Mouse (Mus musculus): ENCODE measurements at regions not wholly inside any gene's neighbourhood (a gene's known extent, or its start where the extent isn't known, plus 50 kb on each side); places are given as distances from the start of the nearest gene placed in this dataset.

DNA sequence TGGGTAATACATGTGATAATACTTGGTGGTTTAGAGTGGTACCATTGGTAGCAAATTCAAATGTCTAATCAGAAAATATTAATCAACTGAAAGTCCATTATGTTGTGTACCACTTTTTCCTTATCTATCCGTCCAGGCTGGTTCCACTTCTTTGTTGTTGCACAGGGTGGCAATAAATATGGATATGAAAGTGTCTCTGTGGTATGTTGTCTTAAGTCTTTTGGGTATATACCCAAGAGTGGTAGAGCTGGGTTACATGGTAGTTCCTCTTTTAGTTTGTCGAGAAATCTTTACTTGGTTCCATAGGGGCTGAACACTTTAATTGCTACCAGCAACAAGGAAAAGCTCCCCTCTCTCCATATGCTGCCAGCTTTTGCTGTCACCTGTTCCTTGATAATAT lies 184.9 kb downstream of the 4933412E24Rik start:
- TF ChIP-seq CTCF (IDR thresholded peaks at IDR 0.05) (no peak), EP300 (IDR thresholded peaks at IDR 0.05; ENCODE audit: insufficient read depth, low read depth, low read length) (no peak), POLR2A (IDR thresholded peaks at IDR 0.05; ENCODE audit: insufficient read depth, low read depth, low read length) (no peak)
